Mouse (Mus musculus): ENCODE results near the gene Myo6. TPM values are rescaled to one million over a fixed set of nuclear protein-coding genes. Genes with fewer than 3 reads are reported as not detected.
A peak's percentile ranks its signal among the peaks of the same experiment; 100 is the strongest.
"Not testable (repeated sequence)": the region's sequence is repeated elsewhere in the genome, so short reads cannot be mapped to it uniquely, and the experiment has no call there.

Myo6 gene
- polyA plus RNA-seq, 1 experiment from 2014 or later, result 72.7 TPM

DNA sequence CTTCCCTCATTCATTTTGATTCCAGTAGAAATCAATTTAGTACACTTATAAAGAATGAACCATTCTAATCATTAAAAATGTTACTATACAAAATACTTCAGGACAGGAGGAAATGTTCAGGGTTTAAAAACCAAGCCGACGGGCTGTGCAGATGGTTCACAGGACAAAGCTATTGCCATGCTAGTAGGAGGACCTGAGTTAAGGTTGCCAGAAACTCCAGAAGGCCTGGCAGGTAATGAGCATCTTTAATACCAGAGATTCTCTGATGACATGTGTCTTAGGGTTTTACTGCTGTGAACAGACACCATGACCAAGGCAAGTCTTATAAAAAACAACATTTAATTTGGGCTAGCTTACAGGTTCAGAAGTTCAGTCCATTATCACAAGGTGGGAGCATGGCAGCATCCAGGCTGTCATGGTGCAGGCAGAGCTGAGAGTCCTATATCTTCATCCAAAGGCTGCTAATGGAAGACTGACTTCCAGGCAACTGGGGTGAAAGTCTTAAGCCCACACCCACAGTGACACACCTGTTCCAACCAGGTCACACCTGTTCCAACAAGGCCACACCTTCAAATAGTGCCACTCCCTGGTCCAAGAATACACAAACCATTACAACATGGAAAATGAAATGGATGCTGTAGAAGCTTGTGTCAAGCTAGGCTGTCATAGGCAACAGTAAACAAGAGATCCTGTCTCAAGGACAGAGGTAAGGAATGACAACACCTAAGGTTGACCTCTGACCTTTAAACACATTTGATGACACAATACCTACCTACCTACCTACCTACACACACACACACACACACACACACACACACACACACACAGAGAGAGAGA is 156.4 kb downstream of the Myo6 start:
- not testable (repeated sequence) for H3K4me3 ChIP-seq (ENCODE audit: low read length); H3K4me1 ChIP-seq (ENCODE audit: control insufficient read depth, insufficient read depth, low read length); H3K27ac ChIP-seq (ENCODE audit: low read length); H3K4me2 ChIP-seq (ENCODE audit: low read depth, low read length); H3K27me3 ChIP-seq (replicated peaks; ENCODE audit: control insufficient read depth, insufficient read depth, low read length); H3K9ac ChIP-seq (ENCODE audit: low read depth, low read length); H3K36me3 ChIP-seq (ENCODE audit: control insufficient read depth, insufficient read depth, low read length); H3K9me3 ChIP-seq (ENCODE audit: control insufficient read depth, low read length)
- peak; percentile 63 for ATAC-seq
- 95% methylated on average over 2 of the region's 2 CpGs for WGBS

DNA sequence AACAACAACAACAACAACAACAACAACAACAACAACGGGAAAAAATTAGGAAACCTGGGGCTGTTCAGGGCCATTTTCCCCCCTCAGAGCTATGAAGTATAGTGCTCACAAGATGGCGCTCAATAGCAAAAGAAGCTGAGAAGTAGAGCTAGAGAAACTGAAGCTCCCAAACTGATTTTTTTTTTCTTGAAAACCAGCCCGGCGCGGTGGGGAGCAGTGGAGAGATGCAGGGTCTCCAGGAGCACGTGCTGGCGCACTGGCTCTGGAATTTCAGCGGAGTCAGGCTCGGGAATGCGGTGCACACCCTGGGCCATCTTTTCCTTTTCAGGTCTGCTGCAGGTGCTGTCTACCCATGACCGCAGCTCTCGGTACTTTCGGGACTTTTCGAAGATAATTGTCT is 167.3 kb downstream of the Myo6 start:
- peak; percentile 21; the same call in 1 of the 2 replicates for ATAC-seq
- no peaks in the 10 kb centered on the region; the same call in 1 of the 2 replicates for H3K4me1 ChIP-seq (ENCODE audit: control insufficient read depth, insufficient read depth, low read length)
- no peaks in the 10 kb centered on the region for H3K27me3 ChIP-seq (replicated peaks; ENCODE audit: control insufficient read depth, insufficient read depth, low read length)
- no peaks in the 10 kb centered on the region for H3K36me3 ChIP-seq (ENCODE audit: control insufficient read depth, insufficient read depth, low read length)
- 22% methylated on average over 14 of the region's 14 CpGs for WGBS
- peak overlapping the region; percentile 70 for H3K4me2 ChIP-seq (ENCODE audit: low read depth, low read length)
- H3K9ac ChIP-seq (ENCODE audit: low read depth, low read length), result no peak overlapping the region
- peak overlapping the region; percentile 41 for H3K4me3 ChIP-seq (ENCODE audit: low read length)
- H3K9me3 ChIP-seq (ENCODE audit: control insufficient read depth, low read length), result no peaks in the 10 kb centered on the region
- no peak overlapping the region for H3K27ac ChIP-seq (ENCODE audit: low read length)

DNA sequence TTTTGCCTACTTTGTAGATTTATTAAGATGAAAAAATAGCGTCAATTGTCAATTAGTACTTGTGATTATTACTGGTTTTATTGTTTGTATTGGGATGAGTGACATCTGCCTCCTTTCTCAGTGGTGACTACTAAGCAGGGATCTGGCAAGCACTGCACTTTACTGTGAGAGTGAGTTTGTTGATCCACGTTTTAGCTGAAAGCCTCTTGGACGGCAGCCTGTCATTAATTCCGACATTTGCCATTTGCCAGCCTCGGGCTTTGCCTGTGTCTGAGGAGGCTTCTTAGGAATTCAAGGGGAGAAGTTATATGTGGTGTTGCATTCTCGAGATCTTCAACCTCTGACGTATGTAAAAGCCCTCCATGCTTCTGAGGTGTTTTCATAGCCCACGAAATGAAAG is 168.6 kb downstream of the Myo6 start:
- Histone ChIP-seq H3K4me3 (ENCODE audit: low read length) (no peak overlapping the region), H3K4me2 (ENCODE audit: low read depth, low read length) (no peak overlapping the region)

DNA sequence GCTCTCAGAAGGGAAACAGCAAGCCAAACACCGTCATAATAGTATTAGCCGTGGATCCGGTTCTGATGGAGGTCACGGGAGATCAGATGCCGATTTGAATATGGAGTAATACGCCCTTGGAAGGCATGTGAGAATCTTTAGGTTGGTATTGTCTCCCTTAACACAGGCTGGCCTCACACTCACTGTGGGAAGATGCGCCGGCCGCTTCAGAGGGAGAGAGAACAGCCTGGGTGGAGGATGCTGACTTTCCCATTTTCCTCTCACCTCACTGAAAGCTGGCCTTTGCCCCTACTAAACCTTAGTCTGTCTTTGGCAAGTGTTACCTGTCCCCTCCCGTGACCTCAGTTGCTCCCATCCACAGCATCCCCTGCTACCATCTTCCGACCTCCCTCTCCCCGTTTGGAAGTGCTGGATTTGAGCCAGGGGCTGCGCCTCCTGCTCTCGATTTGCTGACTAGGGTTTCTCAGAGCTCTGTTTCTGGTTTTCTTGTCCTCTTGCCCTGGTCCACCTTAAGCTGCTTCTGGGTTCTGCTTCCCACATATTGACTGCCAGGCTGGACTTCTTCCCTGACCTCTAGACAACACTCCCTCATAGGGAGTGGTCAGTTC is 169.3 kb downstream of the Myo6 start:
- Histone ChIP-seq H3K36me3 (ENCODE audit: control insufficient read depth, insufficient read depth, low read length) (no peaks in the 10 kb centered on the region), H3K4me2 (ENCODE audit: low read depth, low read length) (no peak overlapping the region), H3K9me3 (ENCODE audit: control insufficient read depth, low read length) (no peaks in the 10 kb centered on the region), H3K4me3 (ENCODE audit: low read length) (no peak overlapping the region), H3K4me1 (ENCODE audit: control insufficient read depth, insufficient read depth, low read length) (no peaks in the 10 kb centered on the region; the same call in 1 of the 2 replicates), H3K27me3 (replicated peaks; ENCODE audit: control insufficient read depth, insufficient read depth, low read length) (no peaks in the 10 kb centered on the region), H3K9ac (ENCODE audit: low read depth, low read length) (no peak overlapping the region), H3K27ac (ENCODE audit: low read length) (no peak overlapping the region)
- WGBS, result 57% methylated on average over 14 of the region's 14 CpGs
- no peak for ATAC-seq

More for the DNA sequence above, 168.6 kb downstream of the Myo6 start:
- ATAC-seq, result no peak
- Histone ChIP-seq H3K36me3 (ENCODE audit: control insufficient read depth, insufficient read depth, low read length) (no peaks in the 10 kb centered on the region), H3K27ac (ENCODE audit: low read length) (no peak overlapping the region), H3K4me1 (ENCODE audit: control insufficient read depth, insufficient read depth, low read length) (no peaks in the 10 kb centered on the region; the same call in 1 of the 2 replicates), H3K9ac (ENCODE audit: low read depth, low read length) (no peak overlapping the region), H3K27me3 (replicated peaks; ENCODE audit: control insufficient read depth, insufficient read depth, low read length) (no peaks in the 10 kb centered on the region), H3K9me3 (ENCODE audit: control insufficient read depth, low read length) (no peaks in the 10 kb centered on the region)
- WGBS, result 53% methylated on average over 8 of the region's 8 CpGs

DNA sequence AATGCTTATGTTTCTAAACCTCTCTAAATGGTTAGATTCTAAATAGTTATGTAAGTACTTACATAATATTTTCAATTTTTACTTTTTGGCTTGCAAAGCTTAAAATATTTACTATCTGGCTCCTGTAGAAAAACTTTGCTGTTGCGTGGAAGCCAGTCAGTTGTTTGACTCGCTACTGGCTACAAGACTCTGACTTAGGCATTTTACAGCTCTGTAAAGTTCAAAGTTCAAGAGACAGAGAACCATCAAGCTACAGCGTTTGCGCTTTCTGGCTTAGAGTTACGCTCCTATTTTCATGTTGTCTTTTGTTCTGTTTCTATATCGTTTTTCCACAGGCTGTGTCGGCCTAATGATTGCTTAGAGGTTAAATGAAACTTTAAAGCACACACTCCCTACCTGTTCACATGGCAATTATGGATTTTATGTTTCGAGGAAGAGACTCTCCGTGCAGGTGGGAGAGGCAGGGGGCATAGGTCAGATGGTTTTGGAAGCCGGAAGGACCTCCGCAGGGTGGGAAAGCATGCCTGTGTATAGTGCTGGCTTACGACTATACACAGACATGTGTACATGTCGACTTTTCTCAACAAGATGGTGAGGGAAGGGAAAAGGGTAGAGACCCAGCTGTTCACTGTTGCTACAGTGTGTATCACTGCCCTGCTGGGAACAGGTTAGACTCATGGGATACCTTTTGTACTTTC is 171.0 kb downstream of the Myo6 start:
- no peaks in the 10 kb centered on the region; the same call in 1 of the 2 replicates for H3K4me1 ChIP-seq (ENCODE audit: control insufficient read depth, insufficient read depth, low read length)
- H3K9me3 ChIP-seq (ENCODE audit: control insufficient read depth, low read length), result no peaks in the 10 kb centered on the region
- peak; percentile 88 for ATAC-seq
- H3K9ac ChIP-seq (ENCODE audit: low read depth, low read length), result no peak overlapping the region
- H3K4me3 ChIP-seq (ENCODE audit: low read length), result no peak overlapping the region
- WGBS, result 48% methylated on average over 13 of the region's 13 CpGs
- H3K36me3 ChIP-seq (ENCODE audit: control insufficient read depth, insufficient read depth, low read length), result no peaks in the 10 kb centered on the region
- H3K27ac ChIP-seq (ENCODE audit: low read length), result no peak overlapping the region
- H3K4me2 ChIP-seq (ENCODE audit: low read depth, low read length), result peak overlapping the region; percentile 7; the same call in 1 of the 2 replicates
- H3K27me3 ChIP-seq (replicated peaks; ENCODE audit: control insufficient read depth, insufficient read depth, low read length), result no peaks in the 10 kb centered on the region

DNA sequence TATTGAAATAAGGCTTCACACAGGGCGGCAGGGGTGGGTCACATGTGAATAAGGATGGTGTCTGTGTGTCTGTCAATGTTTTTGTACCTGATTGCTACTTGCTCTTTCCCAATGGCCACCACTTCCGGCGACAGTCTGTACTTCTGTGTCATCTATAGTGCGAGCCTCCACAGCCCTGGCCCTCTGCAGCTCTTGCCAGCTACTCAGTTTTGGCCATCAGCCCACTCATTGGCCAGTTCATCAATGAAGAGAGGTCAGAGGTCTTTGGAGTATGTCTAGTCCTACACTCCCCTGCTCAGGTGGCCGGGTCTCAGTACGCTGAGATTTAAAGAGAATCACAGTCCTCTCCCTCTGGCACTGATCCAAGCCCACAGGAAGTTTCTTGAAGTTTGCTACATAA is 173.2 kb downstream of the Myo6 start:
- Histone ChIP-seq H3K27me3 (replicated peaks; ENCODE audit: control insufficient read depth, insufficient read depth, low read length) (no peaks in the 10 kb centered on the region), H3K9me3 (ENCODE audit: control insufficient read depth, low read length) (no peaks in the 10 kb centered on the region), H3K4me2 (ENCODE audit: low read depth, low read length) (no peak overlapping the region), H3K36me3 (ENCODE audit: control insufficient read depth, insufficient read depth, low read length) (no peaks in the 10 kb centered on the region), H3K4me3 (ENCODE audit: low read length) (no peak overlapping the region), H3K4me1 (ENCODE audit: control insufficient read depth, insufficient read depth, low read length) (no peaks in the 10 kb centered on the region), H3K9ac (ENCODE audit: low read depth, low read length) (no peak overlapping the region), H3K27ac (ENCODE audit: low read length) (no peak overlapping the region)
- ATAC-seq, result no peak
- WGBS, result 92% methylated on average over 6 of the region's 6 CpGs

DNA sequence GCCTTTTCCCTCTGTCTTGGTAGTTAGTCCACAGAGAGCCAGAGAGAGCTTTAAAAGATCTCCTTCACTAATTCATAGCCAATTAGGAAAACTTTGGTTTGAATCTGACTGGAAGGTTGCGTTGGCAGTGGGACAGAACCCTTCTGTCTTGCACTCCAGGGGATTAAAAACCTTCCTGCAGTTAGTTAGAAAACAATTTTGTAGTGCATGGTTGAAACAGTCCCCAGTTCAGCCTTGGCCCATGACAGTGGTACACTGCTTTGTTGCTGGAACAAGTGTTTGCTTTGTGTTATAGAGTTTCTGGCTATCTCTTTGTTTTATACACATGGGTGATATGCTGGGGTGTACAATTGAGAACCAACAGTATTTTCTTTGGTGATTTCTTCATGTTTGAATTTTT is 176.1 kb downstream of the Myo6 start:
- Histone ChIP-seq H3K9me3 (ENCODE audit: control insufficient read depth, low read length) (no peaks in the 10 kb centered on the region), H3K27ac (ENCODE audit: low read length) (no peak overlapping the region), H3K4me1 (ENCODE audit: control insufficient read depth, insufficient read depth, low read length) (no peaks in the 10 kb centered on the region), H3K4me3 (ENCODE audit: low read length) (no peak overlapping the region), H3K9ac (ENCODE audit: low read depth, low read length) (no peak overlapping the region), H3K4me2 (ENCODE audit: low read depth, low read length) (no peak overlapping the region), H3K36me3 (ENCODE audit: control insufficient read depth, insufficient read depth, low read length) (no peaks in the 10 kb centered on the region), H3K27me3 (replicated peaks; ENCODE audit: control insufficient read depth, insufficient read depth, low read length) (no peaks in the 10 kb centered on the region)
- no peak for ATAC-seq
- 78% methylated on average over 1 of the region's 1 CpGs for WGBS

DNA sequence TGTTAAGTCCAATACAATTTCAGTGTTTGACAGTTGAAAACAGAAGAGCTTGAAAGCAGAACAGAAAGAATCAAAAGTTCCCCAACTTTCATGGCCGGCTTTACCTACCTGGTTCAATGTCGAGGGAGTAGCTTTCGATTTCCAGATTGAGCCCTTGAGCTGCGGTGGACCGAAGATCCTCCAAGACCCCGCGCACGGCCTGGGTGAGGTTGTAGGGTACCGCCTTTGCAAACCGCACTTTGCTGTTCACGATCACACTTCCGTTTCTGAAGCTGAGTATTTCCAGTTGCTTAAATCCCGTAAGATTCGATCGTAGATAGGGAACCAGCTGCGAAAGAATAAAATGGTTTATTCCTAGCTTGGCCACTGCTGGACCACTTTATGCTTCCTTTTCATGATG is 176.9 kb downstream of the Myo6 start:
- H3K9me3 ChIP-seq (ENCODE audit: control insufficient read depth, low read length), result no peaks in the 10 kb centered on the region
- H3K4me3 ChIP-seq (ENCODE audit: low read length), result no peak overlapping the region
- H3K4me2 ChIP-seq (ENCODE audit: low read depth, low read length), result no peak overlapping the region
- WGBS, result 95% methylated on average over 16 of the region's 16 CpGs
- no peaks in the 10 kb centered on the region for H3K4me1 ChIP-seq (ENCODE audit: control insufficient read depth, insufficient read depth, low read length)
- H3K9ac ChIP-seq (ENCODE audit: low read depth, low read length), result no peak overlapping the region
- no peak for ATAC-seq
- no peaks in the 10 kb centered on the region for H3K27me3 ChIP-seq (replicated peaks; ENCODE audit: control insufficient read depth, insufficient read depth, low read length)
- H3K27ac ChIP-seq (ENCODE audit: low read length), result no peak overlapping the region
- H3K36me3 ChIP-seq (ENCODE audit: control insufficient read depth, insufficient read depth, low read length), result no peaks in the 10 kb centered on the region

DNA sequence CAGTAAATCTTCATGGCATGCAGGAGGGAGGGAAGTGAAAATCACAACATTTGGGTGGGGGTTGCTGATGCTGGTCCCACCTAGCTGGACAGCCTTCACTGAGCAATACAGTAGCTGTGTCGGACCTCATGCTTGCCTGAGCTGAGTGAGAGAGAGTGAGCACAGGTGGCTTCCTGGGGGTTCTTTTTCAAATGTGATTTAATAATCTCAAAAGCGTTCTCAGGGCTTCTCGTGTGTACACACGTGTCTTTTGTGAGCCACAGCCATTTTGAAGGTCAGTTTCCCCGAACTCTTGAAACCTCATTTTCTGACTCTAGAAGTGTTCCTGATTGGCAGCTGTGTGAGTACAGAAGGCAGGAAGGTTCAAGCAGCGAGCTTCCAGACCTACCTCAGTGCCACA is 177.7 kb downstream of the Myo6 start:
- ATAC-seq, result no peak
- 88% methylated on average over 6 of the region's 6 CpGs for WGBS
- H3K36me3 ChIP-seq (ENCODE audit: control insufficient read depth, insufficient read depth, low read length), result no peaks in the 10 kb centered on the region
- H3K9ac ChIP-seq (ENCODE audit: low read depth, low read length), result no peak overlapping the region
- H3K27ac ChIP-seq (ENCODE audit: low read length), result no peak overlapping the region
- no peaks in the 10 kb centered on the region for H3K4me1 ChIP-seq (ENCODE audit: control insufficient read depth, insufficient read depth, low read length)
- no peaks in the 10 kb centered on the region for H3K9me3 ChIP-seq (ENCODE audit: control insufficient read depth, low read length)
- H3K4me2 ChIP-seq (ENCODE audit: low read depth, low read length), result no peak overlapping the region
- H3K4me3 ChIP-seq (ENCODE audit: low read length), result no peak overlapping the region
- H3K27me3 ChIP-seq (replicated peaks; ENCODE audit: control insufficient read depth, insufficient read depth, low read length), result no peaks in the 10 kb centered on the region

Data from intestine, embryonic 16.5 days (tissue).